Mouse (Mus musculus): ENCODE measurements around the gene Agk.

DNA sequence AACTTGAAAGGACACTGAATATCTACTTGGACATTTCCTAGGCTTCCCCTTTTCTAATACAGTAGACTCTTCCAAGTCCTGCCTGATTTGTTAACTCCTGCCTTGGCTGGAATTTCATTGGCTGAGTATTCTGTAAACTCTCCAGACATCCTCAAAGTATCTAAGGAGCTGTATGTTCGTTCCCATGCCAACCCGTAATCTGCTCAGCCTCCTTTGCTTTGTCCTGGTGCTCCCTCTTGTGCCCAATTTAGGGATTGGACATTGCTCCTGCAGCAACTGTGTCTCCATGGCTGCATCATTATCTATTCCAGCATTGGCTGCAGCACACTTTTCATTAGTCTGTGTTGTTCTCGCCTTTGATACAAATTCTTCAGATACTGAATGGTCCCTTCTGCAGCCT, 68.2 kb downstream of the Agk start:
- no peak for TF ChIP-seq MYC (IDR thresholded peaks at IDR 0.05; ENCODE audit: low read depth, low read length)
- TF ChIP-seq POLR2A (IDR thresholded peaks at IDR 0.05; ENCODE audit: control insufficient read depth in 1 of 2, insufficient read depth in 1 of 2, low read depth in 1 of 2, low read length in 2 of 2, poor library complexity in 1 of 2) = no peak
- TF ChIP-seq EP300 (IDR thresholded peaks at IDR 0.05; ENCODE audit: low read depth in 1 of 2, low read length in 2 of 2) = no peak
- TF ChIP-seq TAL1 (IDR thresholded peaks at IDR 0.05; ENCODE audit: low read length) = no peak
- no peak for TF ChIP-seq RCOR1 (IDR thresholded peaks at IDR 0.05; ENCODE audit: low read depth, low read length)
- TF ChIP-seq USF1 (IDR thresholded peaks at IDR 0.05; ENCODE audit: low read depth, low read length) = no peak
- TF ChIP-seq POLR2AphosphoS2 (IDR thresholded peaks at IDR 0.05; ENCODE audit: low read length) = no peak
- TF ChIP-seq CHD2 (IDR thresholded peaks at IDR 0.05; ENCODE audit: low read length) = no peak
- no peak for TF ChIP-seq ZMIZ1 (IDR thresholded peaks at IDR 0.05; ENCODE audit: low read depth, low read length)
- no peak for TF ChIP-seq ETS1 (IDR thresholded peaks at IDR 0.05; ENCODE audit: low read depth, low read length)
- TF ChIP-seq ZKSCAN1 (IDR thresholded peaks at IDR 0.05; ENCODE audit: low read depth, low read length) = no peak
- TF ChIP-seq HCFC1 (IDR thresholded peaks at IDR 0.05; ENCODE audit: low read depth, low read length) = no peak
- TF ChIP-seq CTCF (IDR thresholded peaks at IDR 0.05 in 2 of 3, conservative IDR thresholded peaks at IDR 0.05 in 1 of 3; ENCODE audit: control insufficient read depth in 1 of 3, insufficient read depth in 1 of 3, low read depth in 2 of 3, low read length in 3 of 3, poor library complexity in 1 of 3, severe bottlenecking in 1 of 3) = peak; percentile 47 to 71 (median 51); a peak in 5 of 6 replicates
- TF ChIP-seq SIN3A (IDR thresholded peaks at IDR 0.05; ENCODE audit: low read length) = no peak
